Mouse (Mus musculus): ENCODE data around the gene Iscu. TPM values are rescaled to one million over a fixed set of nuclear protein-coding genes. Genes with fewer than 3 reads are reported as not detected.
"Not testable (repeated sequence)": the region's sequence is repeated elsewhere in the genome, so short reads cannot be mapped to it uniquely, and the experiment has no call there.

The Iscu gene
- polyA plus RNA-seq, 1 experiment from 2014 or later, result 108 TPM

GRCm38 (mm10) chr5:113780082-113780752 lies 7.7 kb downstream of the Iscu start:
- WGBS, result 95% methylated on average over 3 of the region's 3 CpGs

DNA sequence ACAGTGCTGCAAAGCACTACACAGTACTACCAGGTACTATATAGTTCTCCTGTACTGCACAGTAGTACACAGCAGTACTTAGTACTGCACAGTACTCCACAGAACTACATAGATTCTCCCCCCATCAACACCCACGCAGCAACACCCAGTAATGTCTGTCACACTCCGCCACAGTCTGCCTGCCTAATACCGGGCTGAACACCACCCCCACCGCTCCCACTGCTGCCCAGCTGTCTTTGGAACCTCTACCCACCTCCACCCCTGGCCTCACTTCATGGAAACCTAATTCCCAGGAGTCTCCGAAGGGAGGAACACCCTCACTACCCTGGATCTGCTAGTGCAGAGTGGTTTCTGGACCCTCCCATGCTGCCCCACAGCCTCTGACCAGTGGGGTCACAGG lies 8.2 kb downstream of the Iscu start:
- Histone ChIP-seq H3K36me3 (peaks cover 14% of the 10 kb centered on the region), H3K4me3 (no peak overlapping the region), H3K4me1 (peaks cover 23% of the 10 kb centered on the region), H3K9me3 (no peaks in the 10 kb centered on the region), H3K27me3 (peaks cover 4% of the 10 kb centered on the region; the same call in 1 of the 2 replicates), H3K4me2 (no peak overlapping the region), H3K9ac (no peak overlapping the region), H3K27ac (no peak overlapping the region)
- 81% methylated on average over 5 of the region's 5 CpGs for WGBS
- no peak for ATAC-seq (ENCODE audit: borderline replicate concordance, extremely low read depth, low FRiP score, low TSS enrichment)

More at GRCm38 (mm10) chr5:113780082-113780752, 7.7 kb downstream of the Iscu start:
- Histone ChIP-seq H3K27ac (no peak overlapping the region), H3K9ac (no peak overlapping the region), H3K4me3 (no peak overlapping the region), H3K4me2 (no peak overlapping the region), H3K4me1 (peaks cover 23% of the 10 kb centered on the region), H3K9me3 (no peaks in the 10 kb centered on the region), H3K27me3 (peaks cover 4% of the 10 kb centered on the region; the same call in 1 of the 2 replicates), H3K36me3 (peaks cover 19% of the 10 kb centered on the region)
- ATAC-seq (ENCODE audit: borderline replicate concordance, extremely low read depth, low FRiP score, low TSS enrichment), result no peak

GRCm38 (mm10) chr5:113781254-113781653 lies 8.7 kb downstream of the Iscu start:
- Histone ChIP-seq H3K4me3 (no peak overlapping the region), H3K27ac (no peak overlapping the region), H3K27me3 (peaks cover 4% of the 10 kb centered on the region; the same call in 1 of the 2 replicates), H3K9ac (no peak overlapping the region), H3K36me3 (peaks cover 9% of the 10 kb centered on the region), H3K9me3 (no peaks in the 10 kb centered on the region), H3K4me1 (peaks cover 23% of the 10 kb centered on the region), H3K4me2 (no peak overlapping the region)
- WGBS, result 78% methylated on average over 7 of the region's 7 CpGs
- ATAC-seq (ENCODE audit: borderline replicate concordance, extremely low read depth, low FRiP score, low TSS enrichment), result no peak

- peaks cover 4% of the 10 kb centered on the region; the same call in 1 of the 2 replicates for H3K27me3 ChIP-seq
- 78% methylated on average over 7 of the region's 7 CpGs for WGBS
- peaks cover 23% of the 10 kb centered on the region for H3K4me1 ChIP-seq
- peaks cover 4% of the 10 kb centered on the region for H3K36me3 ChIP-seq
- H3K4me2 ChIP-seq, result no peak overlapping the region
- no peak for ATAC-seq (ENCODE audit: borderline replicate concordance, extremely low read depth, low FRiP score, low TSS enrichment)
- no peak overlapping the region for H3K4me3 ChIP-seq
- no peak overlapping the region for H3K9ac ChIP-seq
- H3K27ac ChIP-seq, result no peak overlapping the region
- H3K9me3 ChIP-seq, result no peaks in the 10 kb centered on the region
Measured at GRCm38 (mm10) chr5:113781875-113782274, 9.3 kb downstream of the Iscu start.

DNA sequence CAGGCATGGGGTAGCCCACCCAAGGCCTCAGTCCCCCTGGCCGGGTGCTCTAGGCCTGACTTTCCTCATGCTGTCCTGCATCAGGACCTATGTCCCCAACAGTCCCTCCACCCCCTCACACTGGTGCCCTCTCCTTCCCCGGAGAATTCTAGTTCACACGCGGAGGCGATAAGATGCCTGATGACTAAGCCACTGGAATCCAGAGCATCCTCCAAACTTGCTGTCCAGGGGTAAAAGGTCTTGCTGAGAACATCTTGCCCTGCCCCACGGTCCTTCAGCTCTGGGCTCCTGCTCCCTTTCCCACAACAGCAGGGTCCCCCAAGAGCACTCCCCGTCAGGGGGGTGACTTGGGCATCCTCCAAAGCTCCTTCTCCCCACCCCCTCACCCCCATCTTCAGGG lies 10.1 kb downstream of the Iscu start:
- Histone ChIP-seq H3K9ac (no peak overlapping the region), H3K36me3 (no peaks in the 10 kb centered on the region), H3K4me1 (peaks cover 23% of the 10 kb centered on the region), H3K4me3 (no peak overlapping the region), H3K27ac (peak overlapping the region; percentile 89), H3K4me2 (no peak overlapping the region), H3K9me3 (no peaks in the 10 kb centered on the region), H3K27me3 (peaks cover 4% of the 10 kb centered on the region; the same call in 1 of the 2 replicates)
- no peak for ATAC-seq (ENCODE audit: borderline replicate concordance, extremely low read depth, low FRiP score, low TSS enrichment)
- 76% methylated on average over 7 of the region's 7 CpGs for WGBS

- H3K27ac ChIP-seq, result peak overlapping the region; percentile 89
- 11% methylated on average over 12 of the region's 12 CpGs for WGBS
- H3K36me3 ChIP-seq, result no peaks in the 10 kb centered on the region
- H3K9ac ChIP-seq, result no peak overlapping the region
- H3K9me3 ChIP-seq, result no peaks in the 10 kb centered on the region
- H3K27me3 ChIP-seq, result peaks cover 4% of the 10 kb centered on the region; the same call in 1 of the 2 replicates
- H3K4me2 ChIP-seq, result peak overlapping the region; percentile 29; the same call in 1 of the 2 replicates
- H3K4me3 ChIP-seq, result peak overlapping the region; percentile 5; the same call in 1 of the 2 replicates
- peak; percentile 72 for ATAC-seq (ENCODE audit: borderline replicate concordance, extremely low read depth, low FRiP score, low TSS enrichment)
- H3K4me1 ChIP-seq, result peaks cover 26% of the 10 kb centered on the region
Measured at GRCm38 (mm10) chr5:113783581-113784001, 11.0 kb downstream of the Iscu start.

GRCm38 (mm10) chr5:113784104-113784503 lies 11.6 kb downstream of the Iscu start:
- H3K4me3 ChIP-seq, H3K36me3 ChIP-seq, H3K9me3 ChIP-seq, H3K9ac ChIP-seq, H3K27me3 ChIP-seq: not testable (repeated sequence)
- Histone ChIP-seq H3K27ac (peak overlapping the region; percentile 89), H3K4me1 (peaks cover 32% of the 10 kb centered on the region), H3K4me2 (peak overlapping the region; percentile 29; the same call in 1 of the 2 replicates)
- peak; percentile 5; the same call in 1 of the 2 replicates for ATAC-seq (ENCODE audit: borderline replicate concordance, extremely low read depth, low FRiP score, low TSS enrichment)
- WGBS, result 24% methylated on average over 3 of the region's 3 CpGs

DNA sequence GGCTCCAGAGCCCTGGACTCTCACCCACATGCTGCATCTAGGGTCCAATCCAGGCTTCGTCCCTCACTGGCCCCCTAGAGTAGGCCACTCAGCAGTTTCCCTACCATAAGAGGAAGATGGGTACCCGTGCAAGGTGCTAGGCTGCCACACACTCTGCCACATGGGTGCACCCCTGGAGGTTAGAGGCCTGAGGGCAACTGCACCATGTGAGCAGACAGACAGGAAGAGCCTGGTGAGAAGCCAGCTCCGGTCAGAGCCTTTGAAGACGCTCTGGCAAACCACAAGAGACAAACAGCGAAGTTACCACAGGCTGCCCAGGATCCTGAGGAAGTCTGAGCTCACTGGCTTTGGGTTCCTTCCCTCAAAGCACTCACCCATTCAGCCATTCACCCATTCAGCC lies 14.4 kb downstream of the Iscu start:
- WGBS, result 70% methylated on average over 5 of the region's 5 CpGs
- Histone ChIP-seq H3K9ac (no peak overlapping the region), H3K27me3 (peaks cover 4% of the 10 kb centered on the region; the same call in 1 of the 2 replicates), H3K9me3 (no peaks in the 10 kb centered on the region), H3K36me3 (no peaks in the 10 kb centered on the region), H3K4me3 (no peak overlapping the region), H3K4me1 (peaks cover 59% of the 10 kb centered on the region), H3K27ac (no peak overlapping the region), H3K4me2 (no peak overlapping the region)
- no peak for ATAC-seq (ENCODE audit: borderline replicate concordance, extremely low read depth, low FRiP score, low TSS enrichment)

- Histone ChIP-seq H3K4me3 (no peak overlapping the region), H3K9me3 (no peaks in the 10 kb centered on the region), H3K4me1 (peaks cover 60% of the 10 kb centered on the region), H3K27me3 (peaks cover 2% of the 10 kb centered on the region; the same call in 1 of the 2 replicates), H3K4me2 (no peak overlapping the region), H3K36me3 (no peaks in the 10 kb centered on the region), H3K9ac (no peak overlapping the region), H3K27ac (peak overlapping the region; percentile 84)
- WGBS, result 30% methylated on average over 6 of the region's 6 CpGs
- 0 out of 2 replicates have a peak, but pooled peaks have one; percentile 3 for ATAC-seq (ENCODE audit: borderline replicate concordance, extremely low read depth, low FRiP score, low TSS enrichment)
Measured at GRCm38 (mm10) chr5:113788645-113789044, 16.1 kb downstream of the Iscu start.

GRCm38 (mm10) chr5:113789075-113789788 lies 16.7 kb downstream of the Iscu start:
- Histone ChIP-seq H3K4me1 (peaks cover 55% of the 10 kb centered on the region), H3K9me3 (no peaks in the 10 kb centered on the region), H3K36me3 (no peaks in the 10 kb centered on the region), H3K4me2 (no peak overlapping the region), H3K4me3 (no peak overlapping the region), H3K27ac (peak overlapping the region; percentile 84), H3K27me3 (no peaks in the 10 kb centered on the region; the same call in 1 of the 2 replicates), H3K9ac (no peak overlapping the region)
- peak; percentile 86 for ATAC-seq (ENCODE audit: borderline replicate concordance, extremely low read depth, low FRiP score, low TSS enrichment)
- WGBS, result 26% methylated on average over 7 of the region's 7 CpGs

- ATAC-seq (ENCODE audit: borderline replicate concordance, extremely low read depth, low FRiP score, low TSS enrichment), result 0 out of 2 replicates have a peak, but pooled peaks have one; percentile 7
- Histone ChIP-seq H3K4me1 (peaks cover 48% of the 10 kb centered on the region), H3K4me3 (no peak overlapping the region), H3K4me2 (peak overlapping the region; percentile 1; the same call in 1 of the 2 replicates), H3K9ac (no peak overlapping the region), H3K27me3 (no peaks in the 10 kb centered on the region), H3K36me3 (0 out of 2 replicates have a peak, but pooled peaks cover 4% of the 10 kb centered on the region), H3K27ac (peak overlapping the region; percentile 84), H3K9me3 (no peaks in the 10 kb centered on the region)
- WGBS, result 44% methylated on average over 11 of the region's 11 CpGs
Measured at GRCm38 (mm10) chr5:113790453-113791196, 18.1 kb downstream of the Iscu start.

Measured in lung, embryonic 15.5 days (tissue).